Mouse (Mus musculus): ENCODE data around the gene Ufd1. TPM values are rescaled to one million over a fixed set of nuclear protein-coding genes. Genes with fewer than 3 reads are reported as not detected.
A peak's percentile ranks its signal among the peaks of the same experiment; 100 is the strongest.
"Not testable (repeated sequence)": the region's sequence is repeated elsewhere in the genome, so short reads cannot be mapped to it uniquely, and the experiment has no call there.

Ufd1 gene
- polyA plus RNA-seq, 1 experiment from 2014 or later: 82.3 TPM

DNA sequence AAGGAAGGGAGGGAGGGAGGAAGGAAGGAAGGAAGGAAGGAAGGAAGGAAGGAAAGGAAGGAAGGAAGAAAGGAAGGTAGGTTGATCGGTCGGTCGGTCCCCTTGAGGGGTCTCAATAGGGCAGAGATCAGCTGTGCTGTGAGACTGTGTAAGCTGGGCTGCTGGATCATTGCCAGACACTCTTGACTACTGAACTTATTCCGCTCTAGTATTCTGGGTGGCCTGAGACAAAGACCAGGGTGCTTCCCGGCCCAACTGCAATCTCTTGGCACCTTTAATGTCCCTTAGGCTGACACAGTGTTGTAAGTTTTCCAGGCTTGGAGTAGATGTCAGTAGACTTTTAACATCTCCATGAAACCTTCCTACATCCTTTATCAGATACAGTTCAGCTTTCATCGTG is 17.5 kb downstream of the Ufd1 start:
- no peak overlapping the region for H3K4me3 ChIP-seq (replicated peaks; ENCODE audit: low read depth, low read length)
- peaks cover 59% of the 10 kb centered on the region for H3K36me3 ChIP-seq (ENCODE audit: insufficient read depth, low read length)
- no peaks in the 10 kb centered on the region for H3K4me1 ChIP-seq (replicated peaks; ENCODE audit: insufficient read depth, low read length)
- DNase-seq (ENCODE audit: low spot score) (no peak), ATAC-seq (replicated peaks; ENCODE audit: low FRiP score, low read depth) (peak; percentile 66; the same call in 1 of the 2 replicates)
- H3K9ac ChIP-seq (ENCODE audit: low read depth, low read length): no peak overlapping the region
- no peaks in the 10 kb centered on the region for H3K9me3 ChIP-seq (replicated peaks; ENCODE audit: low read length)
- H3K4me2 ChIP-seq (ENCODE audit: low read length): no peak overlapping the region
- no peak for TF ChIP-seq CTCF (IDR thresholded peaks at IDR 0.05; ENCODE audit: low read depth)
- no peaks in the 10 kb centered on the region for H3K27me3 ChIP-seq (ENCODE audit: insufficient read depth, low read length)
- WGBS: 83% methylated on average over 6 of the region's 6 CpGs
- H3K27ac ChIP-seq: no peak overlapping the region

DNA sequence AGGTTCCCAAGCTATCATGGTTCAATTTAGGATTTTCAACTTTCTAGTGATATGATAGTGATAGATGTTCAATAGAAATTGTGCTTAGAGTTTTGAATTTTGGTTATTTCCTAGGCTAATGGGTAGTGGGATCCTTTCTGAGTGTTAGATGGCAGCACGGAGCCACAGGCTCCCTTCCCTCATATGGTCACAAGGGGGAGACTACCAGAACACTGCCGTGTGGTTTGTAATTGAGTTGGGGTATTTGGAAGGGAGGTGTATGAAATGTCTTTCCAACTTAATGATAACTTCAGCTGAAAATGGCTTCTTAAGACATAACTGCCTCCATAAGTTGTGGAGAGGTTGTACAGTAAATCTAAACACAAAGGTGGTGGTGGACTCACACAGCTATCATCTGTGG is 21.9 kb downstream of the Ufd1 start:
- H3K9me3 ChIP-seq (replicated peaks; ENCODE audit: low read length): no peaks in the 10 kb centered on the region
- peaks cover 30% of the 10 kb centered on the region for H3K36me3 ChIP-seq (ENCODE audit: insufficient read depth, low read length)
- TF ChIP-seq CTCF (IDR thresholded peaks at IDR 0.05; ENCODE audit: low read depth): peak; percentile 21; the same call in 1 of the 2 replicates
- no peak overlapping the region for H3K4me3 ChIP-seq (replicated peaks; ENCODE audit: low read depth, low read length)
- no peak overlapping the region for H3K4me2 ChIP-seq (ENCODE audit: low read length)
- 0 out of 2 replicates have a peak, but pooled peaks cover 4% of the 10 kb centered on the region for H3K4me1 ChIP-seq (replicated peaks; ENCODE audit: insufficient read depth, low read length)
- no peaks in the 10 kb centered on the region for H3K27me3 ChIP-seq (ENCODE audit: insufficient read depth, low read length)
- DNase-seq (ENCODE audit: low spot score) (no peak), ATAC-seq (replicated peaks; ENCODE audit: low FRiP score, low read depth) (no peak)
- H3K9ac ChIP-seq (ENCODE audit: low read depth, low read length): no peak overlapping the region
- 64% methylated on average over 2 of the region's 2 CpGs for WGBS
- H3K27ac ChIP-seq: no peak overlapping the region

DNA sequence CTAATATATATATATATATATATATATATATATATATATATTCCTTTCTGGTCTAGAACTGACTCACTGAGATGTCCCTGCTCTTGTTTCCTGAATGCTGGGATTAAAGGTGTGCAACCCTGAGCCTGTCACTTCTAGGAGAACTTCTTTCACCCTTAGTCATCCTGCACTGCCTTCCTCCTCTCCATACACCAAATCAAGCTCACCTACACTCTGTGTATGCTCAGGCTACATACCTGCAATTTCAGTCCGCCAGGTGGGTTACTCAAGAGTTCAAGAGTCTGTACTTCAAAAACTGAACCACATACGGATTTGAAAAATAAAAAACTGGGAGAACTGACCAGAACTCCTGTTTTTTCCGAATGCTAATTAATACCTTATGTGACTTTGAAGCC is 24.5 kb downstream of the Ufd1 start:
- TF ChIP-seq CTCF (IDR thresholded peaks at IDR 0.05; ENCODE audit: low read depth): no peak
- DNase-seq (ENCODE audit: low spot score) (peak; percentile 13), ATAC-seq (replicated peaks; ENCODE audit: low FRiP score, low read depth) (peak; percentile 31; the same call in 1 of the 2 replicates)
- Histone ChIP-seq H3K4me2 (ENCODE audit: low read length) (peak overlapping the region; percentile 75), H3K36me3 (ENCODE audit: insufficient read depth, low read length) (peaks cover 26% of the 10 kb centered on the region; the same call in 1 of the 2 replicates), H3K9me3 (replicated peaks; ENCODE audit: low read length) (no peaks in the 10 kb centered on the region), H3K9ac (ENCODE audit: low read depth, low read length) (no peak overlapping the region), H3K4me3 (replicated peaks; ENCODE audit: low read depth, low read length) (peak overlapping the region; percentile 93), H3K27me3 (ENCODE audit: insufficient read depth, low read length) (no peaks in the 10 kb centered on the region), H3K4me1 (replicated peaks; ENCODE audit: insufficient read depth, low read length) (0 out of 2 replicates have a peak, but pooled peaks cover 4% of the 10 kb centered on the region), H3K27ac (no peak overlapping the region)
- 23% methylated on average over 3 of the region's 3 CpGs for WGBS

GRCm38 (mm10) chr16:18836468-18837208 is 25.1 kb downstream of the Ufd1 start, which contains the start of the genes 2510002D24Rik and Gm28539:
2510002D24Rik (plus strand) TSS chr16:18836578.
Gm28539 (plus strand) TSS chr16:18836584.
- Histone ChIP-seq H3K4me2 (ENCODE audit: low read length) (peak within 1 kb of the TSS; percentile 75), H3K36me3 (ENCODE audit: insufficient read depth, low read length) (peaks cover 22% of the 10 kb centered on the region; the same call in 1 of the 2 replicates), H3K9ac (ENCODE audit: low read depth, low read length) (peak within 1 kb of the TSS; percentile 82), H3K4me3 (replicated peaks; ENCODE audit: low read depth, low read length) (peak within 1 kb of the TSS; percentile 93), H3K4me1 (replicated peaks; ENCODE audit: insufficient read depth, low read length) (0 out of 2 replicates have a peak, but pooled peaks cover 4% of the 10 kb centered on the region), H3K27me3 (ENCODE audit: insufficient read depth, low read length) (no peaks in the 10 kb centered on the region), H3K9me3 (replicated peaks; ENCODE audit: low read length) (no peaks in the 10 kb centered on the region), H3K27ac (peak within 1 kb of the TSS; percentile 85)
- under 1% methylated on average over 46 of the region's 46 CpGs for WGBS
- no peak for TF ChIP-seq CTCF (IDR thresholded peaks at IDR 0.05; ENCODE audit: low read depth)
- peak; percentile 99 for ATAC-seq (replicated peaks; ENCODE audit: low FRiP score, low read depth)
- peak; percentile 89 for DNase-seq (ENCODE audit: low spot score)

- no peaks in the 10 kb centered on the region for H3K27me3 ChIP-seq (ENCODE audit: insufficient read depth, low read length)
- no peak for DNase-seq (ENCODE audit: low spot score)
- 97% methylated on average over 4 of the region's 4 CpGs for WGBS
Observed at GRCm38 (mm10) chr16:18838346-18838745, 26.8 kb downstream of the Ufd1 start.

DNA sequence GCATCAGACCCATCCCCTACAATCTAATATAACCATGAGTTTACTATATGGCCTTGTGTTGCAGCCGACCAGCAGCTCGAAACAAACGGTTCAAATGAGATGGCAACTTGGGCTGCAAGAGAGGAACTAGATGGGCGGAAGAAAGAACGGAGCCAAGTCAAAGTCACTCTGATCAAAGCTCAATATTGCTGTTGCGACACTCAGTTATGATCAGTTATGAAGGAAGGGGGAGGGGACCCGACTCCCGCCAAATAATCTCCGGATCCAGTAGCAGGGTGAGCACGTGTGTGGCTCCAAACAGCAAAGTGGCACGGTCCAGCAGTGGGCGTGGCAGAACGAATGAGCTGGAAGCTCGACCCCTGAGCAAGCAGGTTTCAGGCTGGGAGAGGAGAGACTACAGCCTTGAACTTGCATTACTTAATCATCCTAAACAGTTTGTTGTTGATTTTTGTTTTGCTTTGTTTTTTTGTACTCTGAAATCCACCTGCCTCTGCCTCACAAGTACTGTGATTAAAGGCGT is 34.8 kb downstream of the Ufd1 start:
- no peak for TF ChIP-seq CTCF (IDR thresholded peaks at IDR 0.05; ENCODE audit: low read depth)
- Histone ChIP-seq H3K36me3 (ENCODE audit: insufficient read depth, low read length) (no peaks in the 10 kb centered on the region), H3K4me2 (ENCODE audit: low read length) (no peak overlapping the region), H3K27me3 (ENCODE audit: insufficient read depth, low read length) (no peaks in the 10 kb centered on the region), H3K4me1 (replicated peaks; ENCODE audit: insufficient read depth, low read length) (no peaks in the 10 kb centered on the region), H3K9ac (ENCODE audit: low read depth, low read length) (no peak overlapping the region), H3K4me3 (replicated peaks; ENCODE audit: low read depth, low read length) (no peak overlapping the region), H3K27ac (no peak overlapping the region), H3K9me3 (replicated peaks; ENCODE audit: low read length) (no peaks in the 10 kb centered on the region)
- DNase-seq (ENCODE audit: low spot score) (no peak), ATAC-seq (replicated peaks; ENCODE audit: low FRiP score, low read depth) (no peak)
- 90% methylated on average over 15 of the region's 15 CpGs for WGBS

More at GRCm38 (mm10) chr16:18838346-18838745, 26.8 kb downstream of the Ufd1 start:
- ATAC-seq (replicated peaks; ENCODE audit: low FRiP score, low read depth): no peak
- H3K4me3 ChIP-seq (replicated peaks; ENCODE audit: low read depth, low read length): no peak overlapping the region
- no peak overlapping the region for H3K27ac ChIP-seq
- 0 out of 2 replicates have a peak, but pooled peaks cover 4% of the 10 kb centered on the region for H3K4me1 ChIP-seq (replicated peaks; ENCODE audit: insufficient read depth, low read length)
- TF ChIP-seq CTCF (IDR thresholded peaks at IDR 0.05; ENCODE audit: low read depth): no peak
- no peak overlapping the region for H3K4me2 ChIP-seq (ENCODE audit: low read length)
- H3K9ac ChIP-seq (ENCODE audit: low read depth, low read length): no peak overlapping the region
- H3K36me3 ChIP-seq (ENCODE audit: insufficient read depth, low read length): 0 out of 2 replicates have a peak, but pooled peaks cover 19% of the 10 kb centered on the region
- no peaks in the 10 kb centered on the region for H3K9me3 ChIP-seq (replicated peaks; ENCODE audit: low read length)

DNA sequence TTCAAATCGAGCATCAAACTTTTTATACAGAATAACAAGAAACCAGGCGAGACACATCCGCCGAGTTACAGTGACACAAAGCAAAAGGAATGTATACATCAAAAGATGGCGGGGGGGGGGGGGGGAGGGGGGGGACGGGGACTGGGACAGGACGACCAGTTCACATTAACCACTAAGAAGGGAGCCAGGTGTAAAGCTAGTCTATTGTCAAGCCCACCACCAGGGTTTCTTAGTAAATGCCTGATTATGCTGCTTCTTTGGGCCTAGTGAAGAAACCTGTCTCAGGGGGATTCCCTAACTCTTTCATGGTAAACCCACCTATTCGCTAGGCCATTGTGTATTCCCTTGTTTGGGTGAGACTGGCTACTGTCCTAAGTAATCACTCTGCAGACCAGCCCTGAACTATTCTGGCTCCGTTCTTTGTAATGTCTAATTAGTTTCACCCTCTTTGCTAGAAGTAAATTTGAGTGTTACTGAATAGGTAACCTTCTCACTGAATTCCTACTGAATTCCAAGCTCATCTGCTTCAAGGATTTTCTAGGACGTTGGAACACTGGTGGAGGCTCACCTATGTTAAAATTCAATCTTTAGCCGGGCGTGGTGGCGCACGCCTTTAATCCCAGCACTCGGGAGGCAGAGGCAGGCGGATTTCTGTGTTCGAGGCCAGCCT is 38.1 kb downstream of the Ufd1 start:
- H3K9me3 ChIP-seq (replicated peaks; ENCODE audit: low read length); H3K4me1 ChIP-seq (replicated peaks; ENCODE audit: insufficient read depth, low read length); H3K4me2 ChIP-seq (ENCODE audit: low read length); H3K27ac ChIP-seq; H3K27me3 ChIP-seq (ENCODE audit: insufficient read depth, low read length); ATAC-seq (replicated peaks; ENCODE audit: low FRiP score, low read depth); H3K4me3 ChIP-seq (replicated peaks; ENCODE audit: low read depth, low read length); H3K9ac ChIP-seq (ENCODE audit: low read depth, low read length); DNase-seq (ENCODE audit: low spot score); H3K36me3 ChIP-seq (ENCODE audit: insufficient read depth, low read length): not testable (repeated sequence)
- WGBS: 89% methylated on average over 15 of the region's 17 CpGs
